Mouse (Mus musculus) lung, embryonic 16.5 days (tissue): ENCODE data around the gene Gm13212. TPM values are rescaled to one million over a fixed set of nuclear protein-coding genes. Genes with fewer than 3 reads are reported as not detected.

ENCODE experiments used
- polyA plus RNA-seq: library from polyadenylated mRNA; unstranded; fragments of >200 nt; fragmentation: Nextera tagmentation; extraction: Ambion mirVana; gene quantifications from 2 replicates; pipeline ENCODE4 v1.2.1, GENCODE M21; 2015

The Gm13212 gene
- polyA plus RNA-seq, 1 experiment from 2014 or later, result 1.2 TPM

Other genes starting within 250 kb of the Gm13212 start
- gene Zfp990, start 74.4 kb upstream of the Gm13212 start, polyA plus RNA-seq, result not detected in 2 replicates
- gene Zfp980, start 85.5 kb downstream of the Gm13212 start, polyA plus RNA-seq, result not detected in 2 replicates